22 mouse cellular contexts compared by ENCODE assay signal in genomic region chr17:8581579-8581978, GRCm38 (mm10). TPM values are rescaled to one million over a fixed set of nuclear protein-coding genes. Genes with fewer than 3 reads are reported as not detected.
DNase-seq lines count a peak whose midpoint lies in the region; ATAC-seq and TF ChIP-seq lines count a peak whose summit lies in the region.
"Had no signal": no experiment of that assay in that cellular context is flagged by ENCODE, and none has a peak within 500 bp of the region (broad histone marks: within the 10 kb centered on the region; RNA-seq: fewer than 3 reads in every experiment).

No protein-coding gene starts in this region.

- H3K4me1 ChIP-seq in forebrain, postnatal 0 days (ENCODE audit: insufficient read depth), result no peaks in the 10 kb centered on the region
- no peaks in the 10 kb centered on the region for H3K4me1 ChIP-seq in forebrain, embryonic 15.5 days
- H3K4me1 ChIP-seq in midbrain, embryonic 10.5 days, result peaks cover 17% of the 10 kb centered on the region
- H3K4me1 ChIP-seq in midbrain, embryonic 13.5 days (replicated peaks), result peaks cover 3% of the 10 kb centered on the region; the same call in 1 of the 2 replicates
- H3K4me1 ChIP-seq in embryonic facial prominence, embryonic 10.5 days, result peaks cover 11% of the 10 kb centered on the region
- H3K4me1 ChIP-seq: heart, embryonic 13.5 days had no signal

- H3K27me3 ChIP-seq in forebrain, postnatal 0 days (ENCODE audit: insufficient read depth, low read length), result no peaks in the 10 kb centered on the region
- H3K27me3 ChIP-seq in forebrain, embryonic 15.5 days, result no peaks in the 10 kb centered on the region
- H3K27me3 ChIP-seq in midbrain, embryonic 10.5 days (ENCODE audit: low read depth, poor library complexity, severe bottlenecking), result no peaks in the 10 kb centered on the region
- no peaks in the 10 kb centered on the region for H3K27me3 ChIP-seq in midbrain, embryonic 13.5 days
- no peaks in the 10 kb centered on the region for H3K27me3 ChIP-seq in embryonic facial prominence, embryonic 10.5 days (replicated peaks; ENCODE audit: low read depth, poor library complexity, severe bottlenecking)
- H3K27me3 ChIP-seq: heart, embryonic 13.5 days; midbrain, embryonic 12.5 days had no signal

- no peak overlapping the region for H3K4me3 ChIP-seq in forebrain, postnatal 0 days (ENCODE audit: low read depth, low read length)
- H3K4me3 ChIP-seq in forebrain, embryonic 15.5 days, result no peak overlapping the region
- H3K4me3 ChIP-seq in midbrain, embryonic 10.5 days, result no peak overlapping the region
- H3K4me3 ChIP-seq in midbrain, embryonic 13.5 days (replicated peaks), result no peak overlapping the region
- no peak overlapping the region for H3K4me3 ChIP-seq in layer of hippocampus, adult 2 months
- no peak overlapping the region for H3K4me3 ChIP-seq in embryonic facial prominence, embryonic 10.5 days
- H3K4me3 ChIP-seq: heart, embryonic 13.5 days; midbrain, embryonic 12.5 days had no signal

- no peaks in the 10 kb centered on the region for H3K36me3 ChIP-seq in forebrain, postnatal 0 days (ENCODE audit: insufficient read depth)
- H3K36me3 ChIP-seq in forebrain, embryonic 15.5 days, result no peaks in the 10 kb centered on the region
- H3K36me3 ChIP-seq in midbrain, embryonic 10.5 days, result no peaks in the 10 kb centered on the region
- no peaks in the 10 kb centered on the region for H3K36me3 ChIP-seq in midbrain, embryonic 13.5 days
- no peaks in the 10 kb centered on the region for H3K36me3 ChIP-seq in embryonic facial prominence, embryonic 10.5 days (replicated peaks)
- H3K36me3 ChIP-seq: heart, embryonic 13.5 days; midbrain, embryonic 12.5 days had no signal

- no peak overlapping the region for H3K9ac ChIP-seq in forebrain, postnatal 0 days
- H3K9ac ChIP-seq in forebrain, embryonic 15.5 days (replicated peaks), result no peak overlapping the region
- H3K9ac ChIP-seq in midbrain, embryonic 13.5 days (replicated peaks), result no peak overlapping the region
- H3K9ac ChIP-seq: heart, embryonic 13.5 days; midbrain, embryonic 12.5 days had no signal

- H3K9me3 ChIP-seq in forebrain, postnatal 0 days (ENCODE audit: low read length), result no peaks in the 10 kb centered on the region
- H3K9me3 ChIP-seq in forebrain, embryonic 15.5 days, result no peaks in the 10 kb centered on the region
- 0 out of 2 replicates have a peak, but pooled peaks cover 3% of the 10 kb centered on the region for H3K9me3 ChIP-seq in midbrain, embryonic 10.5 days (replicated peaks)
- no peaks in the 10 kb centered on the region for H3K9me3 ChIP-seq in midbrain, embryonic 13.5 days
- H3K9me3 ChIP-seq in embryonic facial prominence, embryonic 10.5 days, result no peaks in the 10 kb centered on the region
- H3K9me3 ChIP-seq: heart, embryonic 13.5 days; midbrain, embryonic 12.5 days had no signal

- no peak overlapping the region for H3K4me2 ChIP-seq in forebrain, postnatal 0 days (ENCODE audit: low read depth)
- H3K4me2 ChIP-seq in forebrain, embryonic 15.5 days (replicated peaks), result no peak overlapping the region
- H3K4me2 ChIP-seq in midbrain, embryonic 13.5 days (replicated peaks), result no peak overlapping the region
- H3K4me2 ChIP-seq: heart, embryonic 13.5 days; midbrain, embryonic 12.5 days had no signal

- peak; percentile 97 for ATAC-seq in forebrain, postnatal 0 days
- ATAC-seq in forebrain, embryonic 15.5 days (replicated peaks), result no peak
- no peak for ATAC-seq in midbrain, embryonic 13.5 days

- WGBS in forebrain, postnatal 0 days, result 63% methylated on average over 8 of the region's 8 CpGs
- WGBS in forebrain, embryonic 15.5 days, result 71% methylated on average over 8 of the region's 8 CpGs
- 71% methylated on average over 8 of the region's 8 CpGs for WGBS in midbrain, embryonic 10.5 days
- 60% methylated on average over 8 of the region's 8 CpGs for WGBS in midbrain, embryonic 13.5 days
- 87% methylated on average over 8 of the region's 8 CpGs for WGBS in embryonic facial prominence, embryonic 10.5 days

- H3K27ac ChIP-seq in forebrain, postnatal 0 days (ENCODE audit: low read depth, low read length), result no peak overlapping the region
- H3K27ac ChIP-seq in forebrain, embryonic 15.5 days (replicated peaks), result no peak overlapping the region
- no peak overlapping the region for H3K27ac ChIP-seq in midbrain, embryonic 10.5 days (replicated peaks)
- no peak overlapping the region for H3K27ac ChIP-seq in midbrain, embryonic 13.5 days
- peak overlapping the region; percentile 81 for H3K27ac ChIP-seq in layer of hippocampus, adult 2 months
- no peak overlapping the region for H3K27ac ChIP-seq in embryonic facial prominence, embryonic 10.5 days (replicated peaks)
- H3K27ac ChIP-seq: heart, embryonic 13.5 days; midbrain, embryonic 12.5 days had no signal

- no peak for TF ChIP-seq CTCF in forebrain, postnatal 0 days (IDR thresholded peaks at IDR 0.05; ENCODE audit: low read depth)
- no peak for TF ChIP-seq CTCF in layer of hippocampus, adult 2 months (conservative IDR thresholded peaks at IDR 0.05)

- peak; percentile 62 for DNase-seq in forebrain, postnatal 0 days
- peak; percentile 16 for DNase-seq in midbrain, embryonic 10.5 days (ENCODE audit: low spot score)
- peak in 1 of 2 experiments; percentile 59 for DNase-seq in layer of hippocampus, adult 2 months (ENCODE audit: low spot score in 2 of 2)
- DNase-seq in right cerebral cortex, postnatal 25 days, result peak; percentile 38
- no peak for DNase-seq in thymus, postnatal 14 days
- DNase-seq in embryonic facial prominence, embryonic 10.5 days (ENCODE audit: low spot score), result no peak
- DNase-seq: adrenal gland, adult 8-10 months; cerebellum, adult 8-10 months; heart, postnatal 36 days; kidney, adult 2 months; kidney, postnatal 25 days; liver; lung, adult 18-20 months; lung, postnatal 36 days had no signal

RNA-seq across cellular contexts. Expression of gene Gm17087, which starts 14.8 kb away (rescaled TPM):
- total RNA-seq in forebrain, postnatal 0 days (2014; rRNA removed), result not detected in 2 replicates
- not detected in 2 replicates for polyA plus RNA-seq in forebrain, postnatal 0 days (2015; fragmentation: Nextera tagmentation; extraction: Ambion mirVana)
- polyA plus RNA-seq in forebrain, embryonic 15.5 days (2015; fragmentation: Nextera tagmentation; extraction: Ambion mirVana), result not detected in 2 replicates
- not detected in 2 replicates for polyA plus RNA-seq in midbrain, embryonic 10.5 days (2016; fragmentation: Nextera tagmentation; extraction: Ambion mirVana)
- not detected in 2 replicates for polyA plus RNA-seq in midbrain, embryonic 13.5 days (2015; fragmentation: Nextera tagmentation; extraction: Ambion mirVana)
- total RNA-seq in layer of hippocampus, adult 2 months (2021), result not detected
- polyA plus RNA-seq in embryonic facial prominence, embryonic 10.5 days (2016; fragmentation: Nextera tagmentation; extraction: Ambion mirVana), result not detected in 2 replicates
- total RNA-seq: adrenal gland, adult 8-10 months; gastrocnemius, adult 18-20 months; heart, postnatal 36 days had no signal
- polyA plus RNA-seq: embryonic facial prominence, embryonic 14.5 days; gonadal fat pad, adult 2 months; heart, embryonic 13.5 days; kidney, adult 2 months; midbrain, embryonic 12.5 days; urinary bladder, adult 2 months had no signal

RNA-seq across cellular contexts. Expression of gene Pde10a, which starts 56.4 kb away (rescaled TPM):
- total RNA-seq in forebrain, postnatal 0 days (2014; rRNA removed), result 55.4 and 71.2 TPM in 2 replicates
- polyA plus RNA-seq in forebrain, postnatal 0 days (2015; fragmentation: Nextera tagmentation; extraction: Ambion mirVana), result 11.6 and 14.7 TPM in 2 replicates
- 21.5 and 21.9 TPM in 2 replicates for polyA plus RNA-seq in forebrain, embryonic 15.5 days (2015; fragmentation: Nextera tagmentation; extraction: Ambion mirVana)
- polyA plus RNA-seq in midbrain, embryonic 10.5 days (2016; fragmentation: Nextera tagmentation; extraction: Ambion mirVana), result 4.3 and 5.3 TPM in 2 replicates
- 12.5 and 12.7 TPM in 2 replicates for polyA plus RNA-seq in midbrain, embryonic 13.5 days (2015; fragmentation: Nextera tagmentation; extraction: Ambion mirVana)
- total RNA-seq in layer of hippocampus, adult 2 months (2021), result 10 to 100 TPM; 67.6 to 71.6 TPM
- polyA plus RNA-seq in embryonic facial prominence, embryonic 10.5 days (2016; fragmentation: Nextera tagmentation; extraction: Ambion mirVana), result 2.2 and 3.0 TPM in 2 replicates

Comparison
In these comparisons a context has a peak if more than half of its experiments do, and no peak if none do; other contexts are left out.
1. DNase-seq: peak in forebrain, postnatal 0 days (single experiment), midbrain, embryonic 10.5 days (single experiment) and right cerebral cortex, postnatal 25 days (single experiment); none in thymus, postnatal 14 days (single experiment) and embryonic facial prominence, embryonic 10.5 days (single experiment).